Mouse (Mus musculus): ENCODE data around the gene Prm3.
A peak's percentile ranks its signal among the peaks of the same experiment; 100 is the strongest.

The Prm3 gene

GRCm38 (mm10) chr16:10796034-10796433 is 5.3 kb upstream of the Prm3 start, which contains the start of gene Prm2:
TSS of gene Prm2 (minus strand) at chr16:10796134.
- DNase-seq (ENCODE audit: low spot score): no peak

DNA sequence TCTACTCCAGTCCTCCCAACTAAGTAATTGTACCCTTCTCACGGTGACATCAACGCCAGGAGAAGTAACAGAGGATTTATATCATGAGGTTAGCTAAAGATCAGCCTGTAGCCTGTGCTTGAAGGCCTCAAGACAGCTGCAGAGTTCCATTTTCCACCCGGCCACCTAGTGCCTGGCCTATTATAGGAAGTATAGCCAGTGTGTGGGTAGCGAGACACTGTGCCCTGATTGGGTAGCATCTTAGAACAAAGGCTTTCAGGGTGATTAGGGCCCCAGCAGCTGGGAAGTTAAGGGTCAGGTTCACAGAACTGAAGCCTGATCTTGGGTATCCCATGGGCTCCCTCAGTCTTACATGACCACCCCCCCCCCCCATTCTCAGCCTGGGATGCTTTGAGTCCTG is 1.8 kb downstream of the Prm3 start:
- no peak for DNase-seq (ENCODE audit: low spot score)

- no peak for DNase-seq (ENCODE audit: low spot score)
These were observed 2.4 kb downstream of the Prm3 start, which contains the start of gene Tnp2 for GRCm38 (mm10) chr16:10788271-10788670. TSS of gene Tnp2 (minus strand) at chr16:10788660.

- DNase-seq (ENCODE audit: low spot score): no peak
These were observed 3.1 kb downstream of the Prm3 start for GRCm38 (mm10) chr16:10787548-10788058.

- no peak for DNase-seq (ENCODE audit: low spot score)
These were observed 3.7 kb downstream of the Prm3 start for GRCm38 (mm10) chr16:10786782-10787547.

DNA sequence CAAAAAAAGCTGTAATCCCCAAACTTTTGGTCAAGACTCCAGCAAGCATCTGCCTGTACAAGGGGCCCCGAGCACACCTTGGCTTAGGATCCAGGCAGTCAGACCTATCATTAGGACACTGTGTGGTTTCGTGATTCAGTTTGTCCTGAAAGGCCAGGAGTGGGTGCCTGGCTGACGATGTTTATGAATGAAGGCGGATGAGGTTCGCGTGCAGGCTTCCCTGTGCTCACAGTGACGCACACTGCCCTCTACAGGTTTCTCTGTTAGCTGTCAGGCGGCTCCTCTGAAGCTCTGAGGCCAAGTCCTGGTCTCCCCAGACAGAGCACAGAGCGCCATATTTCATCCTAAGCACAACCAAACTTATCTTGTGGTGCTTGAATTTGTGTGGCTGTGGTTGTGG is 4.4 kb downstream of the Prm3 start:
- peak; percentile 96 for DNase-seq (ENCODE audit: low spot score)

GRCm38 (mm10) chr16:10785371-10786231 is 5.1 kb downstream of the Prm3 start, which contains the start of gene Socs1:
TSS of gene Socs1 (minus strand) at chr16:10785536.
- peak; percentile 92 for DNase-seq (ENCODE audit: low spot score)

- peak; percentile 91 for DNase-seq (ENCODE audit: low spot score)
These were observed 5.8 kb downstream of the Prm3 start for GRCm38 (mm10) chr16:10784793-10785370.

- peak; percentile 52 for DNase-seq (ENCODE audit: low spot score)
These were observed 6.6 kb downstream of the Prm3 start for GRCm38 (mm10) chr16:10783883-10784792.

- DNase-seq (ENCODE audit: low spot score): no peak
These were observed 7.3 kb downstream of the Prm3 start for GRCm38 (mm10) chr16:10783451-10783850.

DNA sequence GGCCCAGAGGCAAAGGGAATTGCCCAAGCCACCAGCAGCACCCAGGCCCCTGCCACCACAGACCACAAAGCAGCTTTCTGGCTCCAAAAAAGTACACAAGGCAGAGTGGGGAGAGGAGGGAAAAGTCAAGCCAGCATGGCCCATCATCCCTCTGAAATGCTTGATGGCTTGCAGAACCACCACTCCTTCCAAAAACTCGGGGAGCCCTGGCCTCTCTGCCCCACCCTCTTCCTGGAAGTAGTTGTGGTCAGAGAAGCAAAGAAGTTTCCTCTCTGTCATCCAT is 7.6 kb downstream of the Prm3 start:
- DNase-seq (ENCODE audit: low spot score): no peak

DNA sequence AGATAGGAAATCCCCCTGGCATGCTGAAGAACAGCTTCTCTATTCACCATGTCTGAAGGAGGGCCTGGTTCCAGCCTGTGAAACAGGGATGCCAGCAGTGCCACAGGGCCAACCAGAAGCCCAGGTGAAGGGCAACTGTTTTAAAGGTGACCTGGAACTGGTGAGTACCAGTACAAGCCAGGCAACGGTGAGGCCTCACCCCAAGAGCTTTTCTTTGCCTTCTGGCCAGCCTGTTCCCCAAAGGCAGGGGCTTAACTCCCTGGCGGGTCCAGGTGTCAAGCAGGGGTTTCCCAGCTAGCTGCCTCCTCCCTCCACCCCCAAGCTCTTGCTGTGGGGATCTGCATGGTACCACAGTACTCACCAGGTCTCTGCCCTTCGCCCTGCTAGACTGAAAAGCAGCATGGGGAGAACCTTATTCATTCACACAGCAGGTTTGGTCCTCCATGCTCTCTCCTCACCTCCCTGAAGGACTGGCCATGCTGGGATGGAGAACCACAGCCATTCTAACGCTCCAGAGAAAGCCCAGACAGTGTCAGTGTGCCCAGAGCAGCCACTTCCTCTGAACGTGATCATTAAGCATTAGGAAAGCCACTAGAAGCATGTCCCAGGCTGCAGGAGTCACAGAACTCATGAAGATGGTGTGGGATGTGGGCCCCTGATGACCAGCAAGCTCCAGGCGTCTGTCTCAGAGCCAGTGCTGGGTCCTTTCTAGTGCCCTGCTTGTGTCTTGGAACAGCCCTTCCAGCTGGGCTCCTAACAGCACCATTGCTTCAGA is 8.2 kb downstream of the Prm3 start:
- no peak for DNase-seq (ENCODE audit: low spot score)

- no peak for DNase-seq (ENCODE audit: low spot score)
These were observed 8.8 kb downstream of the Prm3 start for GRCm38 (mm10) chr16:10781862-10782371.

- DNase-seq (ENCODE audit: low spot score): no peak
These were observed 10.0 kb downstream of the Prm3 start for GRCm38 (mm10) chr16:10780631-10781120.

GRCm38 (mm10) chr16:10777579-10778160 is 13.0 kb downstream of the Prm3 start:
- DNase-seq (ENCODE audit: low spot score): no peak

- no peak for DNase-seq (ENCODE audit: low spot score)
These were observed 14.4 kb downstream of the Prm3 start for GRCm38 (mm10) chr16:10776322-10776721.

DNA sequence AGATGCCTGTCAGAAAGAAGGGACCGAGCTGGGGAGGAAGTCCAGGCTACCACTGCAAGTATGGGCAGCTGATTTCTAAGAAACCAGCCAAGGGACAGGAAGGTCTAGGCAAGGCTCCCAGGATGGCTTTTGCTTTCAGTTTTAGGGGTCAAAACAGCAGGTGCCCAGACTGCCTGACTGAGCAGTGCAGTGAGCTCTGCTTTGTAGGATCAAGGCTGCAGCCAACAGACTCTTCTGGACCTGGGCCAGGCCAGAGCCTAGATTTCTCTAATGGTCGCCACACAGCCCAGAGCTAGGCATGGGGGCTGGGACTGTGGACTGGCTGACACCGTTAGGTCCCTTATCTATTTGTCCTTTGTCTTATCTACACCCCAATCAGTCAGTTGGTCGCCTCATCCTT is 16.0 kb downstream of the Prm3 start:
- DNase-seq (ENCODE audit: low spot score): no peak

- no peak for DNase-seq (ENCODE audit: low spot score)
These were observed 17.2 kb downstream of the Prm3 start for GRCm38 (mm10) chr16:10773543-10773942.

- DNase-seq (ENCODE audit: low spot score): no peak
These were observed 18.8 kb downstream of the Prm3 start for GRCm38 (mm10) chr16:10771769-10772510.

Measured in embryo, embryonic 10.5 days (tissue).